Mouse (Mus musculus) liver, embryonic 16.5 days (tissue): ENCODE results near the gene Sema6d. TPM values are rescaled to one million over a fixed set of nuclear protein-coding genes. Genes with fewer than 3 reads are reported as not detected.

Experiments used
- ATAC-seq: fragments of 200-750 bp; cut with Nextera tagmentation; 2 replicates; pipeline ENCODE4 v1.8.0; 2017; ENCODE audit warnings: low read depth, mild to moderate bottlenecking, moderate number of reproducible peaks, moderate library complexity
- H3K27ac ChIP-seq: fragments of 300-500 bp; sonication (generic); 2 replicates; pipeline ENCODE4 v1.5.1; 2014; ENCODE audit warnings: mild to moderate bottlenecking, low read length
- H3K27me3 ChIP-seq: fragments of 300-500 bp; sonication (generic); 2 replicates; pipeline ENCODE4 v1.6.1; 2014; ENCODE audit warnings: low read depth, low read length, mixed read lengths; ENCODE audit not compliant: control insufficient read depth, insufficient read depth
- H3K36me3 ChIP-seq: fragments of 300-500 bp; sonication (generic); 2 replicates; pipeline ENCODE4 v1.6.1; 2014; ENCODE audit warnings: mild to moderate bottlenecking; ENCODE audit not compliant: control insufficient read depth, insufficient read depth
- H3K4me1 ChIP-seq: fragments of 300-500 bp; sonication (generic); 2 replicates; pipeline ENCODE4 v1.6.1; 2014; ENCODE audit warnings: low read depth, low read length, mixed read lengths; ENCODE audit not compliant: control insufficient read depth
- H3K4me2 ChIP-seq: fragments of 300-500 bp; sonication (generic); 2 replicates; pipeline ENCODE4 v1.6.1; 2014; ENCODE audit warnings: low read depth, low read length, mixed read lengths
- H3K4me3 ChIP-seq: fragments of 300-500 bp; sonication (generic); 2 replicates; pipeline ENCODE4 v1.5.1; 2014; ENCODE audit warnings: low read depth, mild to moderate bottlenecking, low read length
- H3K9ac ChIP-seq: fragments of 300-500 bp; sonication (generic); 2 replicates; pipeline ENCODE4 v1.6.1; 2014; ENCODE audit warnings: low read depth, low read length
- H3K9me3 ChIP-seq: fragments of 300-500 bp; sonication (generic); replicated peaks from 2 replicates; pipeline ENCODE4 v1.6.1; 2016; ENCODE audit warnings: low read length; ENCODE audit not compliant: control insufficient read depth
- WGBS: fragments of 180-500 bp; shearing (Covaris S2); extraction: QIAGEN DNeasy Blood & Tissue Kit; methylation state at CpG from one replicate; pipeline ENCODE4 v1.1.7; 2014; ENCODE audit not compliant: insufficient replicate concordance; 5-methylcytosine and 5-hydroxymethylcytosine counted together
- polyA plus RNA-seq: library from polyadenylated mRNA; unstranded; fragments of >200 nt; fragmentation: Nextera tagmentation; extraction: Ambion mirVana; gene quantifications from 2 replicates; pipeline ENCODE4 v1.2.1, GENCODE M21; 2015

Sema6d gene
- polyA plus RNA-seq, 1 experiment from 2014 or later = 4.8 TPM

DNA sequence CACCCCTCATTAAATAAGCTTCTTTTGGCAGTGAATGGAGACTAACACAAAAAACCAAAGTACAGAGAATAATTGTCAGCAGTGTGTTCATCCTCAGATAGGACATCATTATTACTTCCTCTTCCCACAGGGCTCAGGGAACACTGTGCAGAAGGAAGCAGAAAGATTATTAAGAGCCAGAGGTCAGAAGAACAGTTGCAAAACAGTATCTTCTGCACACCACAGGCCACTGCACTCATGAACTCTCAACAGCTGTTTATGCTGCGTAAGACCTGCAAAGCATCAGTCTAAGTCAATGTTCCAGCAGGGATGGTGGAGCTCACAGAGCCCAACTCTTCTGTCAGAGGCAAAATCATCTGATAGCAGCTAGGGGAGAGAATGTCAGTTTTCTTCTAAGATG is 600.6 kb downstream of the Sema6d start:
- no peak overlapping the region for H3K27ac ChIP-seq
- no peak overlapping the region for H3K4me3 ChIP-seq
- no peaks in the 10 kb centered on the region for H3K9me3 ChIP-seq
- H3K9ac ChIP-seq = no peak overlapping the region
- no peaks in the 10 kb centered on the region for H3K4me1 ChIP-seq
- 68% methylated on average over 1 of the region's 1 CpGs for WGBS
- no peaks in the 10 kb centered on the region for H3K27me3 ChIP-seq
- no peaks in the 10 kb centered on the region for H3K36me3 ChIP-seq
- ATAC-seq = peak; percentile 54
- no peak overlapping the region for H3K4me2 ChIP-seq

GRCm38 (mm10) chr2:124702621-124703020 is 612.9 kb downstream of the Sema6d start:
- no peak overlapping the region for H3K4me3 ChIP-seq
- no peak overlapping the region for H3K27ac ChIP-seq
- no peaks in the 10 kb centered on the region for H3K9me3 ChIP-seq
- ATAC-seq = no peak
- no peak overlapping the region for H3K4me2 ChIP-seq
- 71% methylated on average over 10 of the region's 10 CpGs for WGBS
- H3K36me3 ChIP-seq = no peaks in the 10 kb centered on the region
- H3K4me1 ChIP-seq = no peaks in the 10 kb centered on the region
- no peak overlapping the region for H3K9ac ChIP-seq
- no peaks in the 10 kb centered on the region for H3K27me3 ChIP-seq

- WGBS = 31% methylated on average over 4 of the region's 4 CpGs
- Histone ChIP-seq H3K4me2 (no peak overlapping the region), H3K9ac (no peak overlapping the region), H3K4me3 (no peak overlapping the region), H3K27me3 (no peaks in the 10 kb centered on the region), H3K4me1 (no peaks in the 10 kb centered on the region), H3K27ac (no peak overlapping the region), H3K36me3 (no peaks in the 10 kb centered on the region), H3K9me3 (no peaks in the 10 kb centered on the region)
- peak; percentile 50; the same call in 1 of the 2 replicates for ATAC-seq
These were observed 615.2 kb downstream of the Sema6d start for GRCm38 (mm10) chr2:124704922-124705321.

DNA sequence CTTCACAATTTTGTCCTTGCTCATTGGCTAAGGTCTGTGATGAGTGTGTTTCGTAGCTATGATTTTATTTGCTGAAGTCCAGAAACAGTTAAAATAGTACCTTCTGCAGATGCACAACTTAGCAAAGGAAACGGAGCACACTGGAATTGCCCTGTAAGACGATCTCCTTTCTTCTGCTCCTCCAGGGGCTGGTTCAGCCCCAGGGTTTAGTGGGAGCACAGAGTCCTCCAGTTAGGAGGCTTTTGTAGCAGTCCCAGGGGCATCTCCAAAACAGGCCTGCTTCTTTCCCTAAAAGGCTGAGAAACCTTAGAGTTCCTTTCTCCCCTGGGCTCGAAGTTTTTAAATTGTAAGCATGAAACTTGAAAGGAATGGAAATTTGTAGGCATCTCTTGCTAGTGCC is 616.0 kb downstream of the Sema6d start:
- 43% methylated on average over 4 of the region's 4 CpGs for WGBS
- Histone ChIP-seq H3K36me3 (no peaks in the 10 kb centered on the region), H3K4me3 (no peak overlapping the region), H3K4me1 (no peaks in the 10 kb centered on the region), H3K27me3 (no peaks in the 10 kb centered on the region), H3K9me3 (no peaks in the 10 kb centered on the region), H3K27ac (no peak overlapping the region), H3K9ac (no peak overlapping the region), H3K4me2 (no peak overlapping the region)
- ATAC-seq = no peak

GRCm38 (mm10) chr2:124706896-124707295 is 617.1 kb downstream of the Sema6d start:
- Histone ChIP-seq H3K4me2 (no peak overlapping the region), H3K9me3 (no peaks in the 10 kb centered on the region), H3K4me1 (no peaks in the 10 kb centered on the region), H3K27ac (no peak overlapping the region), H3K36me3 (no peaks in the 10 kb centered on the region), H3K9ac (no peak overlapping the region), H3K27me3 (no peaks in the 10 kb centered on the region), H3K4me3 (no peak overlapping the region)
- WGBS = 49% methylated on average over 7 of the region's 7 CpGs
- no peak for ATAC-seq
